Mouse (Mus musculus) hindbrain, embryonic 14.5 days (tissue): Measurements from ENCODE around the gene B130006D01Rik. TPM values are rescaled to one million over a fixed set of nuclear protein-coding genes. Genes with fewer than 3 reads are reported as not detected.

Source experiments
- ATAC-seq: fragments of 200-750 bp; cut with Nextera tagmentation; 2 replicates; pipeline ENCODE4 v1.8.0; 2017; ENCODE audit warnings: moderate number of reproducible peaks, mild to moderate bottlenecking, moderate TSS enrichment, moderate library complexity; ENCODE audit not compliant: low FRiP score
- DNase-seq: peaks from one replicate; pipeline ENCODE4 v3.0.0-alpha.2; 2015; ENCODE audit warnings: low spot score
- H3K27ac ChIP-seq: fragments of 300-500 bp; sonication (generic); 2 replicates; pipeline ENCODE4 v1.5.1; 2014; ENCODE audit warnings: mild to moderate bottlenecking, moderate library complexity
- H3K27me3 ChIP-seq: fragments of 300-500 bp; sonication (generic); 2 replicates; pipeline ENCODE4 v1.6.1; 2014; ENCODE audit warnings: mild to moderate bottlenecking, low read length, mixed read lengths; ENCODE audit not compliant: control insufficient read depth, insufficient read depth
- H3K36me3 ChIP-seq: fragments of 300-500 bp; sonication (generic); replicated peaks from 2 replicates; pipeline ENCODE4 v1.6.1; 2014; ENCODE audit not compliant: control insufficient read depth, insufficient read depth
- H3K4me1 ChIP-seq: fragments of 300-500 bp; sonication (generic); replicated peaks from 2 replicates; pipeline ENCODE4 v1.6.1; 2014; ENCODE audit warnings: antibody characterized with exemption, low read length, mixed read lengths; ENCODE audit not compliant: control insufficient read depth, insufficient read depth
- H3K4me2 ChIP-seq: fragments of 300-500 bp; sonication (generic); replicated peaks from 2 replicates; pipeline ENCODE4 v1.6.1; 2014; ENCODE audit warnings: mild to moderate bottlenecking, moderate library complexity
- H3K4me3 ChIP-seq: fragments of 300-500 bp; sonication (generic); replicated peaks from 2 replicates; pipeline ENCODE4 v1.5.1; 2014; ENCODE audit warnings: mild to moderate bottlenecking, low read length
- H3K9ac ChIP-seq: fragments of 300-500 bp; sonication (generic); 2 replicates; pipeline ENCODE4 v1.6.1; 2014
- H3K9me3 ChIP-seq: fragments of 300-500 bp; sonication (generic); 2 replicates; pipeline ENCODE4 v1.6.1; 2016; ENCODE audit warnings: low read length; ENCODE audit not compliant: control insufficient read depth
- WGBS: fragments of 180-500 bp; shearing (Covaris S2); extraction: QIAGEN DNeasy Blood & Tissue Kit; methylation state at CpG from one replicate; pipeline ENCODE4 v1.1.7; 2014; 5-methylcytosine and 5-hydroxymethylcytosine counted together
- polyA plus RNA-seq: library from polyadenylated mRNA; unstranded; fragments of >200 nt; fragmentation: Nextera tagmentation; extraction: Ambion mirVana; gene quantifications from 2 replicates; pipeline ENCODE4 v1.2.1, GENCODE M21; 2014

B130006D01Rik gene
- polyA plus RNA-seq, 1 experiment from 2014 or later, result 1.6 TPM

DNA sequence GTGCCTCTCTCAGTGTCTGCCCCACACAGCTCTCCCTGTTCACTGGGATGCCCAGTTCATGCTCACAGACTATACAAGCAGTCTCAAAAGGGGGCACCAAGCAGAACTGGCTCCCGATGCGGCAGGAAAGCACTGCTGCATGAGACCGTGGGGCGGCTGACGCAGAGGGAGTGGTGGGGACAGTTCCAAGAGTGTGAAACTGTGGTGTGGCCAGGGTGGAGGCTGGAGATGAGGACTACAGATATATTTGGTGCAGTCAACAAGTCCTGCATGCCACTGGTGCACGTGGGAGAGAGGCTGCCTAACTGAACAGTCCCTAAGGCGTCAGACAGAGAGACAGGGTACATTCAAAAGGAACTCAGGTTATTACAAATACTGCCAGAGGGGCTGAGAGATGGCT, 34.4 kb upstream of the B130006D01Rik start:
- H3K27ac ChIP-seq, result no peak overlapping the region
- H3K36me3 ChIP-seq, result no peaks in the 10 kb centered on the region
- H3K4me1 ChIP-seq, result no peaks in the 10 kb centered on the region
- H3K9ac ChIP-seq, result no peak overlapping the region
- no peak overlapping the region for H3K4me2 ChIP-seq
- DNase-seq, result no peak
- H3K4me3 ChIP-seq, result no peak overlapping the region
- ATAC-seq, result no peak
- 78% methylated on average over 7 of the region's 7 CpGs for WGBS
- H3K9me3 ChIP-seq, result no peaks in the 10 kb centered on the region
- no peaks in the 10 kb centered on the region for H3K27me3 ChIP-seq

DNA sequence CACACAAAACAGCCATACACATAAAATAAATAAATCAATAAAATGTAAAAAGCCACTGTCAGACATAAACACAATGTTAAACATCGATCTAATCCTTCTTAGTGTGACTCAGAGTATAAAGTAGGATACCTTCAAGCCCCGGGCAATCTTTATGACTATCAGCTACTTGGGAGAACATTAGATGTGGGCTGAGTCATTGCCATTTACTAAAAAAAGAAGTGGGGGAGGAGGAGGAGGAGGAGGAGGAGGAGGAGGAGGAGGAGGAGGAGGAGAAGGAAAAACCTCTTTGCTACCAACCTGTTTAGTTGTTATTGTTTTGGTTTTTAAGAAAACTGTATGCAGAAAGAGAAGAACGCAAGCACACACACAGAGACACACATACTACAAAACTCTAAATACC, 33.8 kb upstream of the B130006D01Rik start:
- Histone ChIP-seq H3K4me2 (no peak overlapping the region), H3K36me3 (no peaks in the 10 kb centered on the region), H3K9ac (no peak overlapping the region), H3K27me3 (no peaks in the 10 kb centered on the region), H3K9me3 (no peaks in the 10 kb centered on the region), H3K4me1 (no peaks in the 10 kb centered on the region), H3K4me3 (no peak overlapping the region), H3K27ac (no peak overlapping the region)
- ATAC-seq (no peak), DNase-seq (no peak)
- WGBS, result 91% methylated on average over 3 of the region's 3 CpGs

DNA sequence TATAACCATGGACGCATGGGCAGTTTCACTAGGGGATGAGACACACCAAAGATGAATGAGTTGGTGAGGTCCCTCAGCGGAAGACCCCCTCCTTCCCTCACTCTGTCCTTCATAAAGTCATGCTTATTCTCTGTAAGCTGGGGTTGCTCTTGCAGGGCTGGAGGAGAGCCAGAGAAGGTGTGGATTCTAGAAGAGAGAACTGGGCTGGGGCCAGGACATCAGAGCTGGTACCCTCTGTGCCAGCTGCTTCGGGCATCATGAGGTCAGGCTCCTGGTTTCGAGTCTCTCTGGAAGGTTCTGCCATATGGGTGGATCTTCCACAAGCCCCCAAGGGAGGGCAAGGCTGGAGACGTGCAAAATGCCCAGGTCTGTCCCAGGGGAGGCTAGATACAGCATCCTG, 24.8 kb upstream of the B130006D01Rik start:
- ATAC-seq (no peak), DNase-seq (no peak)
- Histone ChIP-seq H3K4me1 (no peaks in the 10 kb centered on the region), H3K9me3 (no peaks in the 10 kb centered on the region), H3K9ac (no peak overlapping the region), H3K27me3 (no peaks in the 10 kb centered on the region), H3K27ac (no peak overlapping the region), H3K36me3 (no peaks in the 10 kb centered on the region), H3K4me2 (no peak overlapping the region), H3K4me3 (no peak overlapping the region)
- 79% methylated on average over 5 of the region's 5 CpGs for WGBS

GRCm38 (mm10) chr11:95700778-95701739, 22.3 kb upstream of the B130006D01Rik start:
- no peaks in the 10 kb centered on the region for H3K36me3 ChIP-seq
- no peak overlapping the region for H3K4me2 ChIP-seq
- H3K4me3 ChIP-seq, result no peak overlapping the region
- no peaks in the 10 kb centered on the region for H3K4me1 ChIP-seq
- H3K9ac ChIP-seq, result no peak overlapping the region
- no peaks in the 10 kb centered on the region for H3K9me3 ChIP-seq
- no peak overlapping the region for H3K27ac ChIP-seq
- 94% methylated on average over 13 of the region's 13 CpGs for WGBS
- DNase-seq, result no peak
- H3K27me3 ChIP-seq, result no peaks in the 10 kb centered on the region
- ATAC-seq, result no peak

DNA sequence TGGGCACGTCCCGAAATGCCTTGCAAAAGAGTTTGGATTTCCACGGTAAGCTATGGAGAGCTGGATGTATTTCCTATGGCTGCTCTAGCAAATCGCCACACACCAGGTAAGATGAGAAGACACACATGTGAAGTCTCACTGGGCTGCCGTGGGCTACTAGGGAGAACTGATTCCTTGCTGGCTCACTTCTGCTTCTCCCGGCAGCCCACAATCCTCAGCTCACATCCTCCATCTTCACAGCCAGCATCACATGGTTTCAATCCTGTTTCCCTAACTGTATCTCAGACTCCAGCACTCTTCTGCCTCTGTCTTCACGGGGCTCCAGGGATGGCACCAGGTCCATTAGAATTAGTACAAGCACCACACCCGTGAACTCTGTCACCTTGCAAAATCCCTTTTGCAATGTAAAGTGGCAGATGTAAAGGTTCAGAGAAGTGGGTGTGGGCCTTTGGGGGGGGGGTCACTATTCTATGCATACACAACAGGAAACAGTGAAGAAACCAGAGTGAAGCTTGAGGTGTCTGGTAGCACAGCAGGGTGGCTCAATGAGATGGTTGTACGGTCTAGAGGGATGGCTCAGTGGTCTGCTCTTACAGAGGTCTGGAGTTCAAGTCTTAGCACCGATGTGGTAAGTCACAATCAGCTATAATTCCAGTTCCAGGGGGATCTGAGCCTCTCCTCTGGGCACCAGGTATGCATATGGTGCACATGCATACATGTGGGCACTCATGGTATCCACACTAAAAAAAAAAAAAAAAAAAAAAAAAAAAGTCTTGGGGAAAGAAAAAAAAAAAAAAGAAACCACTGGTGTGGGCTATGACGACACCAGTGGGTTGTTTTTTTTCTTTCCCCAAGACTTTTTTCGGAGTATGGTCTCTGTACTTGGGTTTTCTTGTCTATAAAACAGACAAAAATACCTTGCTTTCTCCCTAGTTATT, 19.1 kb upstream of the B130006D01Rik start:
- Histone ChIP-seq H3K4me3 (no peak overlapping the region), H3K4me2 (no peak overlapping the region), H3K9me3 (no peaks in the 10 kb centered on the region), H3K27me3 (no peaks in the 10 kb centered on the region), H3K9ac (no peak overlapping the region), H3K27ac (no peak overlapping the region), H3K36me3 (no peaks in the 10 kb centered on the region), H3K4me1 (no peaks in the 10 kb centered on the region)
- DNase-seq, result no peak
- WGBS, result 90% methylated on average over 12 of the region's 12 CpGs
- ATAC-seq, result no peak

DNA sequence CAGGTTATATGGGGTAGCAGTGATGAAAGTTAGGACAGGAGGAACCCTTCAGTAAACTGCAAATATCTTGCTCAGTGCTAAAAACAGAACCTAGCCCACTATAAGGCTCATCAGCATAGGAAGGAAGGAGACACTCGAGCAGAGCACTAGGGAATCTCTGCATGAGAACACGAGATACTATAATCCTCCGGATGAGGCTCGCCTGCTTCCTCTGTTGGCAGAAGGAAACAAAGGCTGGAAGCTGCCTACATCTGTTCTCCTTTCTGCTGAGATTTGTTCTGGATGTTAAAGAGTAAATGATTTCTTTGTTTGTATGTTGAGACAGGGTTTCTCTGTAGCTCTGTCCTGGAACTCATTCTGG, 18.4 kb upstream of the B130006D01Rik start:
- no peak for ATAC-seq
- H3K4me2 ChIP-seq, result no peak overlapping the region
- no peak overlapping the region for H3K9ac ChIP-seq
- H3K4me3 ChIP-seq, result no peak overlapping the region
- 65% methylated on average over 4 of the region's 4 CpGs for WGBS
- no peak overlapping the region for H3K27ac ChIP-seq
- no peak for DNase-seq
- H3K27me3 ChIP-seq, result no peaks in the 10 kb centered on the region
- H3K36me3 ChIP-seq, result no peaks in the 10 kb centered on the region
- H3K4me1 ChIP-seq, result no peaks in the 10 kb centered on the region
- no peaks in the 10 kb centered on the region for H3K9me3 ChIP-seq

DNA sequence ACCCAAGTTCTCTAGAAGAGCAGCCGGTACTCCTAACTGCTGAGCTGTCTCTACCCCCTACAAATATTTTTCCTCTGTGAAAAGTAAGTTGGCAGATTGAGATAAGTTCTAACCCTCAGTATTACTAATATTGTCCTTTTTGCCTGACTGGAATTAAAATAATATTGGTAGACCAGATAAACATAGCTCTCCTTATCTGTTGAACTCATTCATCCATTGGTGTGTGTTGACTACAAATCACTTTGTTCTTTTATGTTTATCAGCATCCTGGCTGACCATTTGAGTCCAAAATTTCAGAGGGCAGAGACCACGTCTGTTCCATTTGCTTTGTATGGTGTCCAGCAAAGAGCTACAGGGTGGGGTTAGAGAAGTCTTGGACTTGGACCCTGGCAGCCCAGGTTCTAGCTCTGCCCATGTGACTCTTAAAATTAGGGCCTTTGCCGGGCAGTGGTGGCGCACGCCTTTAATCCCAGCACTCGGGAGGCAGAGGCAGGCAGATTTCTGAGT, 13.8 kb upstream of the B130006D01Rik start:
- Histone ChIP-seq H3K36me3 (no peaks in the 10 kb centered on the region), H3K9me3 (no peaks in the 10 kb centered on the region), H3K4me3 (no peak overlapping the region), H3K4me1 (peaks cover 2% of the 10 kb centered on the region), H3K27me3 (no peaks in the 10 kb centered on the region), H3K27ac (no peak overlapping the region), H3K4me2 (no peak overlapping the region), H3K9ac (no peak overlapping the region)
- WGBS, result 93% methylated on average over 6 of the region's 6 CpGs
- ATAC-seq (no peak), DNase-seq (no peak)

DNA sequence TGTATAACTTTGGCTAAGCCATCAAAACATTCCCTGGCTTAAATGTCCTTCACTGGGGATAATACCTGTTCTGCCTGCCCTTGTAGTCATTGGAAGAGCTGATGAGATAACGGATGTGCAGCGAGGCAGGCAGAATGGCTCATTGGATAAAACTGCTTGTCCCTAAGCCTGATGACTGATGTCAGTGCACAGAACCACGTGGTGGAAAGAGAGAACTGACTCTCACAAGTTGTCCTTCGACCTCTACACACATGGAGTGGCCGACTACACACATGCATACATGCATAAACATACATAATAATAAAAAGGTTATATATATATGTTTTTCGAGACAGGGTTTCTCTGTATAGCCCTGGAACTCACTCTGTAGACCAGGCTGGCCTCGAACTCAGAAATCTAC, 12.9 kb upstream of the B130006D01Rik start:
- no peak overlapping the region for H3K4me2 ChIP-seq
- DNase-seq, result no peak
- no peak overlapping the region for H3K27ac ChIP-seq
- H3K27me3 ChIP-seq, result no peaks in the 10 kb centered on the region
- no peak for ATAC-seq
- H3K4me1 ChIP-seq, result peaks cover 10% of the 10 kb centered on the region
- no peaks in the 10 kb centered on the region for H3K36me3 ChIP-seq
- no peaks in the 10 kb centered on the region for H3K9me3 ChIP-seq
- WGBS, result 82% methylated on average over 7 of the region's 7 CpGs
- no peak overlapping the region for H3K4me3 ChIP-seq
- H3K9ac ChIP-seq, result no peak overlapping the region

DNA sequence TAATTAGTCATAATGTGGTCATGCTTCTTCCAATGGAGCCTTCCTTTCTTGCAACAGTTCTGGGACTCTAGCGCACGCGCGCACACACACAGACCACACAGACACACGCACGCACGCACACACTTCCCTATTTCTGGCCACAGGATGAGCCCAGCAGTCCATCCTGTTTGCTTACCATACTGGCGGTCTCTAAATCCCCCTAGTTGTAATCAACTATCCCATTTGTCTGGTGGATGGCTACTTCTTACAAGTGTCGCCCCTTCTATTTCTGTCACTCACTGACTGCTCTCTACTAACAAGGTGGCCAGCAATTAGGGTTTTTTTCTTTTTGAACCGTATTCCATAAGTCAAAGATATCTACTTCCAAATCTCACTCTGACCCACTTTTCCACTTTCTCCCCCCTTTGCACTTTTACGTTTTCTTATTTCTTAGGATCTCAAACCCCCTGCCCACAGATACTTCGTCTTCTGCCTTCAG, 11.3 kb upstream of the B130006D01Rik start:
- WGBS, result 27% methylated on average over 12 of the region's 12 CpGs
- Histone ChIP-seq H3K4me1 (peaks cover 20% of the 10 kb centered on the region), H3K27me3 (no peaks in the 10 kb centered on the region), H3K4me2 (peak overlapping the region; percentile 75), H3K27ac (peak overlapping the region; percentile 97), H3K9ac (peak overlapping the region; percentile 97; the same call in 1 of the 2 replicates), H3K9me3 (no peaks in the 10 kb centered on the region), H3K36me3 (no peaks in the 10 kb centered on the region), H3K4me3 (peak overlapping the region; percentile 96)
- peak; percentile 48 for DNase-seq
- peak; percentile 13; the same call in 1 of the 2 replicates for ATAC-seq
